Mouse (Mus musculus): Measurements from ENCODE around the gene Gpr62. TPM values are rescaled to one million over a fixed set of nuclear protein-coding genes. Genes with fewer than 3 reads are reported as not detected.

Gene Gpr62
- polyA plus RNA-seq, 1 experiment: 0.19 TPM

DNA sequence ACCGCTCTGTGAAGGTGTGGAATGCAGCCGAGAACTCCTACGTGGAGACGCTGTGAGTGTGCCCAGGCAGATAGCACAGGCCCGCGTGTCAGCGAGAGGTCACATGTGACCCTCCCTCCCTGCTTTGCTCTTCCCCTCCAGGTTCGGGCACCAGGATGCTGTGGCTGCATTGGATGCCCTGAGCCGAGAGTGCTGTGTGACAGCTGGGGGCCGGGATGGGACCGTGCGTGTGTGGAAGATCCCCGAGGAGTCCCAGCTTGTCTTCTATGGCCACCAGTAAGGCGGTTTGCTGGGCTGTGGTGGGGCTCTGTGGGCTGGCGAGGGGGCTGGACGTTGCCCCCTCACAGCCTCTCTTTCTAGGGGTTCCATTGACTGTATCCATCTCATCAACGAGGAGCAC lies 17.9 kb upstream of the Gpr62 start:
- DNase-seq: no peak
- Histone ChIP-seq H3K4me3 (replicated peaks; ENCODE audit: extremely low read depth, low read depth, low read length) (no peak overlapping the region), H3K4me1 (ENCODE audit: control insufficient read depth, insufficient read depth, low read length) (no peaks in the 10 kb centered on the region)
- TF ChIP-seq CTCF (IDR thresholded peaks at IDR 0.05; ENCODE audit: insufficient read depth, low read length) (no peak), POLR2A (IDR thresholded peaks at IDR 0.05; ENCODE audit: borderline replicate concordance, extremely low read depth, low read depth, low read length) (no peak)
- 91% methylated on average over 17 of the region's 17 CpGs for whole genome bisulfite sequencing

DNA sequence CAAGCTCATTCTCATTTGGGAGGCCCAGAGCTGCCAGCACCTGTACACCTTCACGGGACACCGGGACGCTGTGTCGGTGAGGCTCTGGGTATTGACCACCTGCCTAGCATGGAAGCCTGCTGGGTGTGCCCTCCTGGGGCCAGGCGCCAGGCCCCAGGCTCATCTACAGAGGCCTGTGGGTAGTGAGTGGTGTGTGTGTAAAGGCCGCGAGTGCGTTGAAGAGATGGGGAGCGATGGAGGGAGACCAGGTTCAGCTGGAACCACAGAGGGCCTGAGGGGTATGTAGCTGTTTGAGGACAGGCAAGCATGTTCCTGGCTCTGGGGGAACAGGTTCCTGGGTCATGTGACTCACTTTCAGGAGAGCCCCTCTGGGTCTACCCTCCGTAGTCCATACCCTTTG lies 17.4 kb upstream of the Gpr62 start:
- WGBS: 96% methylated on average over 10 of the region's 10 CpGs
- Histone ChIP-seq H3K4me3 (replicated peaks; ENCODE audit: extremely low read depth, low read depth, low read length) (no peak overlapping the region), H3K4me1 (ENCODE audit: control insufficient read depth, insufficient read depth, low read length) (no peaks in the 10 kb centered on the region; the same call in 1 of the 2 replicates)
- DNase-seq: no peak
- TF ChIP-seq POLR2A (IDR thresholded peaks at IDR 0.05; ENCODE audit: borderline replicate concordance, extremely low read depth, low read depth, low read length) (no peak), CTCF (IDR thresholded peaks at IDR 0.05; ENCODE audit: insufficient read depth, low read length) (no peak)

DNA sequence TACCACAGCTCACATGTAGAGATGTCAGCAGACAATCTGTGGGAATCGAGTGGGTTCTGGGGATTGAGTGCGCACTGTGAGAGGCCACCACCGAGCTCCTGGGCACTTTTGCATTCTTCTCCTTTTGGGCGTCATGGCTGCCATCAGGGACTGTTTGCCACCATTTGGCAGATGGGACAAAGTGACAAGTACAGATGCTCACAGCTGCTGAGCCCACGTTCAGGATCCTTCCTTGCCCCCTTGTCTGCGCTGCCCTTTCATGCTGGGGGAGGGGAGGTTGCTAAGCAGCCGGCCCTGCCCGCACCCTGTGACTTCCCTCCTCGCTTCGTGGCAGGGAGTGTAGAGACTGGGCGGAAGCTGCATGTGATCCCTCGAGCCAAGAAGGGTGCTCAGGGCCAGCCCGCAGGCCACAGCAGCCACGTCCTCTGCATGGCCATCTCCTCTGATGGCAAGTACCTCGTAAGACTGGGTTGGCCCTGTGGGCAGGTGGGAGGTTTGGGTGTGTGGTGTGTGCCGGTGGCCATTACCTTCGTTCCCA lies 16.9 kb upstream of the Gpr62 start:
- Histone ChIP-seq H3K4me3 (replicated peaks; ENCODE audit: extremely low read depth, low read depth, low read length) (no peak overlapping the region), H3K4me1 (ENCODE audit: control insufficient read depth, insufficient read depth, low read length) (peaks cover 5% of the 10 kb centered on the region; the same call in 1 of the 2 replicates)
- 84% methylated on average over 17 of the region's 17 CpGs for WGBS
- no peak for DNase-seq
- TF ChIP-seq POLR2A (IDR thresholded peaks at IDR 0.05; ENCODE audit: borderline replicate concordance, extremely low read depth, low read depth, low read length) (no peak), CTCF (IDR thresholded peaks at IDR 0.05; ENCODE audit: insufficient read depth, low read length) (no peak)

DNA sequence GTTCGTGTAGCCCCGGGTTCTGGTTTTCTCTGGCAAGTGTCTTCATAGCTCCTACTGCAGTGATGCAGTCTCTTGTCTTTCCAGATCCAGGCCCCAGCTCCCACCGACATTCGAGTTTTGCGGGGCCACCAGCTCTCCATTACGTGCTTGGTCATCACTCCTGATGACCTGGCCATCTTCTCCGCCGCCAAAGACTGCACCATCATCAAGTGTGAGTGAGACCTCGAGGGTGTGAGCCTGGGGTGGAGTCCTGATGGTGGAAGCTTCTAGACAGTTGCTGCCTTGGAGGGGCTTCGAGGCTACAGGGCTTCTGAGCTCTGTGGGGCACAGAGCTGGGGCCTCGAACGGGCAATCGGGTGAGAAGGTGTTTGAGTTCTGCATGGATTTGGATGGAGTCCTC lies 15.9 kb upstream of the Gpr62 start:
- no peak for DNase-seq
- Histone ChIP-seq H3K4me1 (ENCODE audit: control insufficient read depth, insufficient read depth, low read length) (peaks cover 5% of the 10 kb centered on the region; the same call in 1 of the 2 replicates), H3K4me3 (replicated peaks; ENCODE audit: extremely low read depth, low read depth, low read length) (no peak overlapping the region)
- 93% methylated on average over 13 of the region's 13 CpGs for WGBS
- no peak for TF ChIP-seq POLR2A (IDR thresholded peaks at IDR 0.05; ENCODE audit: borderline replicate concordance, extremely low read depth, low read depth, low read length)
- no peak for TF ChIP-seq CTCF (IDR thresholded peaks at IDR 0.05; ENCODE audit: insufficient read depth, low read length)

DNA sequence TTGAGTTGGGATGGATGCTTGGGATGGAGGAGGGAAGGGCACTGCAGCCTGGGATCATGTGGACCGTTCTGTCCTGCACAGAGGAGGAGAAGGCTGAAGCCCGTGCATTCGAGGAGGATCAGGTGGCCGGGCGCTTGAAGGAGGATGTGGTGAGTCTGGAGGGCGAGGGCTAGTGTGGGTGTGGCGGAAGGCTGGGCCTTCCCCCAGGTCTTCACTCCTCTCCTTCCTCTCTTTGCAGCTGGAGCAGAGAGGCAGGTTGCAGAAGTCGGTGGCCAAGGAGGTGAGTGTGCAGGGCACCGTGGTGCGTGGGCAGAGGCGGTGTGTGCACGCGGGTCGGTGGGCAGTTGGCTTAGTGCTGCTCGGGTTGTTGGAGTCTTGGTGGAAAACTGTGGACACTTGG lies 15.3 kb upstream of the Gpr62 start:
- Histone ChIP-seq H3K4me3 (replicated peaks; ENCODE audit: extremely low read depth, low read depth, low read length) (no peak overlapping the region), H3K4me1 (ENCODE audit: control insufficient read depth, insufficient read depth, low read length) (peaks cover 5% of the 10 kb centered on the region; the same call in 1 of the 2 replicates)
- TF ChIP-seq POLR2A (IDR thresholded peaks at IDR 0.05; ENCODE audit: borderline replicate concordance, extremely low read depth, low read depth, low read length): no peak
- TF ChIP-seq CTCF (IDR thresholded peaks at IDR 0.05; ENCODE audit: insufficient read depth, low read length): no peak
- no peak for DNase-seq
- WGBS: 75% methylated on average over 15 of the region's 15 CpGs

DNA sequence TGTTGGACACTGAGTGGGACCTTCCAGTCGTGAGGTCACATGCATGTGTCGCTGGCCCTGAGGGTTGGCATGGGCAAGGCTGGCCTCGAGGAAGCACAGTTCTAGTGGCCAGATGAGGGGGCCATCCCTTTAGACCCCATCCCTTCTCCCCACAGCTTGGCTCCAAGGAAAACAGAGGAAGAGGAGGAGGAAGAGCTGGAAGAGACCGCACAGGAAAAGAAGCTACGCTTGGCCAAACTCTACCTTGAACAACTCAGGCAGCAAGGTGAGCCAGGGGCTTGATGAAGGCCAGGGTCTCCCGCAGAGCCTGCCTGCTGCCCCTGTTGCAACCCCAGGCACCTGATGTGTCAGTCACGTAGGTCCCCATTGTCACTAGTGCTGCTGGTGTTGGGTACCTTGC lies 14.8 kb upstream of the Gpr62 start:
- TF ChIP-seq POLR2A (IDR thresholded peaks at IDR 0.05; ENCODE audit: borderline replicate concordance, extremely low read depth, low read depth, low read length): no peak
- no peak for TF ChIP-seq CTCF (IDR thresholded peaks at IDR 0.05; ENCODE audit: insufficient read depth, low read length)
- peaks cover 5% of the 10 kb centered on the region; the same call in 1 of the 2 replicates for H3K4me1 ChIP-seq (ENCODE audit: control insufficient read depth, insufficient read depth, low read length)
- H3K4me3 ChIP-seq (replicated peaks; ENCODE audit: extremely low read depth, low read depth, low read length): no peak overlapping the region
- no peak for DNase-seq
- whole genome bisulfite sequencing: 91% methylated on average over 7 of the region's 7 CpGs

DNA sequence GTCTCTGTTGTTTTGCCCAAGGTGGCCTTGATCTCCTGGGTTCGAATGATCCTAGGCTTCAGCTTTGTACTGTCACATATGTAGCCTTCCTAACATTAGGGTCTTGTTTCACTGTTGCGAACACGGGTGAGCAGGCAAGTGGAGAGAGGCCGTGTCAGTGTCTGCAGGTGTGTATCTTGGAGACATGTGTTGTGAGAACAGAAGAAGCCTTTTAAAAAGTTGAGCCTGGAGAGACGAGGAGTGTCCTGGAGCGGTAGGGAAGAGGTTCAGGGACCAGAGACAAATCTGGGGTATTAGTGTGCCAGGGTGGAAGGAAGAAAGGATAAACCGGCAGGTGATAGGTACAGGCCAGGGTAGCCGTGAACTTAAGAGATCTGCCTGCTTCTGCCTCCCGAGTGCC lies 12.4 kb upstream of the Gpr62 start:
- WGBS: 71% methylated on average over 9 of the region's 9 CpGs
- peaks cover 13% of the 10 kb centered on the region for H3K4me1 ChIP-seq (ENCODE audit: control insufficient read depth, insufficient read depth, low read length)
- DNase-seq: no peak
- no peak for TF ChIP-seq POLR2A (IDR thresholded peaks at IDR 0.05; ENCODE audit: borderline replicate concordance, extremely low read depth, low read depth, low read length)
- TF ChIP-seq CTCF (IDR thresholded peaks at IDR 0.05; ENCODE audit: insufficient read depth, low read length): no peak
- H3K4me3 ChIP-seq (replicated peaks; ENCODE audit: extremely low read depth, low read depth, low read length): no peak overlapping the region

DNA sequence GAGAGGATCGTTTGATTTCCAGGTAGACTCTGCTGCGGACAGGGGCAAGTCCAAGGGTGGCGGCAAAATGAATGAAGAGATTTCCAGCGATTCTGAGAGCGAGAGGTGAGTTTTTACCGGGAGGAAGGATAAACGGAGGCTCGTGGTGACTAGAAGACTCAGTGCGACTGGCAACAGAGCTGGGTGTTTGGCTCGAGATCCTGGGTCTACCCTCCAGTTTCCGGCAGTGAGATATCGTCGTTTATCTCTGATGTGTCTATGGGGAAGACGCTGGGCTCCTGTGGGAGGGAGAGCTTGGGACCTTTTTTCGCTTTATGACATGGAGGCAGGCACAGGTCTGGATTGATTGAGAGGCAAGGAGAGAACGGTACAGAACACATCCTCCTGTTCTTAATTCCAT lies 11.9 kb upstream of the Gpr62 start:
- WGBS: 1% methylated on average over 16 of the region's 16 CpGs
- DNase-seq: no peak
- TF ChIP-seq POLR2A (IDR thresholded peaks at IDR 0.05; ENCODE audit: borderline replicate concordance, extremely low read depth, low read depth, low read length): no peak
- TF ChIP-seq CTCF (IDR thresholded peaks at IDR 0.05; ENCODE audit: insufficient read depth, low read length): no peak
- peaks cover 13% of the 10 kb centered on the region for H3K4me1 ChIP-seq (ENCODE audit: control insufficient read depth, insufficient read depth, low read length)
- H3K4me3 ChIP-seq (replicated peaks; ENCODE audit: extremely low read depth, low read depth, low read length): peak overlapping the region; percentile 53

DNA sequence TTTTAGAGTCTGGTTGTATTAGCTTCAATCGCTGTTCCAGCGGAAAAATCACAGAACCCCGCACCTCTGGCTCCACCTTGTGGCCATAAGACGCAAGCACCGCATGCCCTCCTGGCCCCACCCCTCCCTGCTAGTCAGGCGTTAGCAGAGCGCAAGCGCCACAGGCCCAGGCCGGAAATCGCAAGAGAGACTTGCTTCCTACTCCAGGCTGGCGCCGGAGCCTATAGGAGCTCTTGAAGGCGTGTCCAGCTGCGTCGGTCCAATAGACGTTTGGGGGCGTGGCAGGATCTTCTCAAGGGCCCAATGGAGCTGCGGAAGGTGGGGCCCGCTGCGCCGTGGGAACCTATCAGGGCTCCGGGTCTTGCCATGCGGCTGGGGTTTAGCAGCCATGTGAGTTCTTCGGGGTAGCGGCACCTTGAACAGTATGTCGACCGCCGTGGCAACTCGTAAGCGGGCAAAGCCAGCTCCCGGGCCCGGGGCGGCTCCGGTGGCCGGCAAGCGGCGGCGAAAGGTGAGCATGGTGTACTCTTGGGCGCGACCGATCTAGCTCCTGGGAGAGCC lies 11.3 kb upstream of the Gpr62 start, which contains the start of gene Parp3:
Gene Parp3, minus strand, starts transcription at position 26 of the 561 bp plus-strand sequence.
- peak; percentile 97 for DNase-seq
- TF ChIP-seq POLR2A (IDR thresholded peaks at IDR 0.05; ENCODE audit: borderline replicate concordance, extremely low read depth, low read depth, low read length): no peak; the same call in 1 of the 2 replicates
- peak; percentile 88 for TF ChIP-seq CTCF (IDR thresholded peaks at IDR 0.05; ENCODE audit: insufficient read depth, low read length)
- H3K4me1 ChIP-seq (ENCODE audit: control insufficient read depth, insufficient read depth, low read length): peaks cover 13% of the 10 kb centered on the region
- WGBS: under 1% methylated on average over 41 of the region's 41 CpGs
- peak within 1 kb of the TSS; percentile 53 for H3K4me3 ChIP-seq (replicated peaks; ENCODE audit: extremely low read depth, low read depth, low read length)

Measured in lung, adult 2 months (tissue).